Mouse (Mus musculus) intestine, embryonic 15.5 days (tissue): ENCODE measurements around the gene Yap1. TPM values are rescaled to one million over a fixed set of nuclear protein-coding genes. Genes with fewer than 3 reads are reported as not detected.
A peak's percentile ranks its signal among the peaks of the same experiment; 100 is the strongest.

ENCODE experiments used
- ATAC-seq: fragments of 200-750 bp; cut with Nextera tagmentation; 2 replicates; pipeline ENCODE4 v1.8.0; 2017; ENCODE audit warnings: moderate TSS enrichment, moderate library complexity
- H3K27ac ChIP-seq: fragments of 300-500 bp; sonication (generic); 2 replicates; pipeline ENCODE4 v1.5.1; 2015; ENCODE audit warnings: mild to moderate bottlenecking, inconsistent platforms
- H3K27me3 ChIP-seq: fragments of 300-500 bp; sonication (generic); replicated peaks from 2 replicates; pipeline ENCODE4 v1.6.1; 2015; ENCODE audit warnings: inconsistent platforms
- H3K36me3 ChIP-seq: fragments of 300-500 bp; sonication (generic); 2 replicates; pipeline ENCODE4 v1.6.1; 2015; ENCODE audit warnings: inconsistent platforms
- H3K4me1 ChIP-seq: fragments of 300-500 bp; sonication (generic); replicated peaks from 2 replicates; pipeline ENCODE4 v1.6.1; 2015; ENCODE audit warnings: inconsistent platforms
- H3K4me2 ChIP-seq: fragments of 300-500 bp; sonication (generic); replicated peaks from 2 replicates; pipeline ENCODE4 v1.6.1; 2015; ENCODE audit warnings: mild to moderate bottlenecking, inconsistent platforms
- H3K4me3 ChIP-seq: fragments of 300-500 bp; sonication (generic); replicated peaks from 2 replicates; pipeline ENCODE4 v1.5.1; 2015; ENCODE audit warnings: inconsistent platforms
- H3K9ac ChIP-seq: fragments of 300-500 bp; sonication (generic); 2 replicates; pipeline ENCODE4 v1.6.1; 2015; ENCODE audit warnings: inconsistent platforms
- H3K9me3 ChIP-seq: fragments of 300-500 bp; sonication (generic); 2 replicates; pipeline ENCODE4 v1.6.1; 2016; ENCODE audit warnings: inconsistent platforms
- WGBS: fragments of 180-500 bp; shearing (Covaris S2); methylation state at CpG from one replicate; pipeline ENCODE4 v1.1.7; 2015; 5-methylcytosine and 5-hydroxymethylcytosine counted together
- polyA plus RNA-seq: library from polyadenylated mRNA; unstranded; fragments of >200 nt; fragmentation: Nextera tagmentation; extraction: Ambion mirVana; gene quantifications from 2 replicates; pipeline ENCODE4 v1.2.1, GENCODE M21; 2015

Yap1 gene
- polyA plus RNA-seq, 1 experiment from 2014 or later, result 25.3 TPM

DNA sequence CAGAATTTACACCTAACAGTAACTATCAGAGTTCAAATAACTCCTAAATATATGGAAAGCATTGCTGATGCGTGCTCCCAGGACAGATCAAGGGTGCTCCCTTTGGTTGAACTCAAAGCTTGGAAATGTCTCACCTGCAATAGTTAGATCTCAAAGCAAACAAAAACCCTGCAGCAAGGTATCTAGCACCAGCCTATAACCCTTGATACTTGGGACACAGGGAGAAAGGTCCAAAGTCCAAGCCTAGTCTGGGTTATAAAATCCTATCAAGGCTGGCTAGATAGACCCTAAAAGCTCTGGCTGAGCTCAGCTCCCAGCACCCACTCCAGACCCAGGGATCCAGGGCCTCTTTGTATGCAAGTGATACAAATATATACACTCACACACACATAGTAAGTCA lies 36.4 kb downstream of the Yap1 start:
- Histone ChIP-seq H3K4me3 (no peak overlapping the region), H3K9me3 (no peaks in the 10 kb centered on the region), H3K27ac (peak overlapping the region; percentile 60; the same call in 1 of the 2 replicates), H3K9ac (no peak overlapping the region), H3K4me2 (no peak overlapping the region), H3K27me3 (no peaks in the 10 kb centered on the region), H3K4me1 (peaks cover 8% of the 10 kb centered on the region), H3K36me3 (peaks cover 3% of the 10 kb centered on the region; the same call in 1 of the 2 replicates)
- WGBS, result 53% methylated on average over 1 of the region's 1 CpGs
- peak; percentile 92 for ATAC-seq

DNA sequence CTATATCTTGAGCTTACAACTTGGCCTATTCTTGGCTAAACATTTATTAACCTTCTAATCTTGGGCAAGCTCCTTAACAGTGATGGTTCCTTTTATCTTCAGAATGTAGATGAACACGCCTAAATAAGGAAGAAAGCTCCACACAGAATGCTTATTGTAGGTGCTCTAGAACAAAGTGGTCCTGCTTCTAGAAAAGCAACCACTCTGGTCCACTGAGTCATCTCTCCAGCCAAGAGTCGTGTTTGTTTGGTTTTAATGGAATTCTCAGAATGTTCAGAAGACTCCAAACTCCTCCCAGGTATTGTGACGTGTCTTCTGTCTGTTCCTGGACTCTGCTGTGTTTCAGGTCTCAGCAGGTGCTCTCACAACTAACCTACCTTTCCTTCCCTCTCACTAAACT lies 38.8 kb downstream of the Yap1 start:
- H3K4me1 ChIP-seq, result peaks cover 19% of the 10 kb centered on the region
- 53% methylated on average over 3 of the region's 3 CpGs for WGBS
- H3K9ac ChIP-seq, result no peak overlapping the region
- no peak overlapping the region for H3K27ac ChIP-seq
- no peak overlapping the region for H3K4me3 ChIP-seq
- H3K36me3 ChIP-seq, result no peaks in the 10 kb centered on the region; the same call in 1 of the 2 replicates
- H3K9me3 ChIP-seq, result no peaks in the 10 kb centered on the region
- no peak overlapping the region for H3K4me2 ChIP-seq
- 0 out of 2 replicates have a peak, but pooled peaks have one; percentile 3 for ATAC-seq
- H3K27me3 ChIP-seq, result no peaks in the 10 kb centered on the region

GRCm38 (mm10) chr9:7963867-7964266 lies 40.5 kb downstream of the Yap1 start:
- Histone ChIP-seq H3K36me3 (no peaks in the 10 kb centered on the region; the same call in 1 of the 2 replicates), H3K4me3 (no peak overlapping the region), H3K27ac (no peak overlapping the region), H3K27me3 (no peaks in the 10 kb centered on the region), H3K4me1 (peaks cover 23% of the 10 kb centered on the region), H3K9ac (no peak overlapping the region), H3K4me2 (no peak overlapping the region), H3K9me3 (no peaks in the 10 kb centered on the region)
- ATAC-seq, result no peak
- 65% methylated on average over 2 of the region's 2 CpGs for WGBS

GRCm38 (mm10) chr9:7962915-7963314 lies 41.5 kb downstream of the Yap1 start:
- Histone ChIP-seq H3K9ac (no peak overlapping the region), H3K9me3 (no peaks in the 10 kb centered on the region), H3K4me2 (no peak overlapping the region), H3K27ac (no peak overlapping the region), H3K4me1 (peaks cover 23% of the 10 kb centered on the region), H3K36me3 (no peaks in the 10 kb centered on the region; the same call in 1 of the 2 replicates), H3K4me3 (no peak overlapping the region), H3K27me3 (no peaks in the 10 kb centered on the region)
- ATAC-seq, result no peak
- WGBS, result 75% methylated on average over 7 of the region's 7 CpGs

DNA sequence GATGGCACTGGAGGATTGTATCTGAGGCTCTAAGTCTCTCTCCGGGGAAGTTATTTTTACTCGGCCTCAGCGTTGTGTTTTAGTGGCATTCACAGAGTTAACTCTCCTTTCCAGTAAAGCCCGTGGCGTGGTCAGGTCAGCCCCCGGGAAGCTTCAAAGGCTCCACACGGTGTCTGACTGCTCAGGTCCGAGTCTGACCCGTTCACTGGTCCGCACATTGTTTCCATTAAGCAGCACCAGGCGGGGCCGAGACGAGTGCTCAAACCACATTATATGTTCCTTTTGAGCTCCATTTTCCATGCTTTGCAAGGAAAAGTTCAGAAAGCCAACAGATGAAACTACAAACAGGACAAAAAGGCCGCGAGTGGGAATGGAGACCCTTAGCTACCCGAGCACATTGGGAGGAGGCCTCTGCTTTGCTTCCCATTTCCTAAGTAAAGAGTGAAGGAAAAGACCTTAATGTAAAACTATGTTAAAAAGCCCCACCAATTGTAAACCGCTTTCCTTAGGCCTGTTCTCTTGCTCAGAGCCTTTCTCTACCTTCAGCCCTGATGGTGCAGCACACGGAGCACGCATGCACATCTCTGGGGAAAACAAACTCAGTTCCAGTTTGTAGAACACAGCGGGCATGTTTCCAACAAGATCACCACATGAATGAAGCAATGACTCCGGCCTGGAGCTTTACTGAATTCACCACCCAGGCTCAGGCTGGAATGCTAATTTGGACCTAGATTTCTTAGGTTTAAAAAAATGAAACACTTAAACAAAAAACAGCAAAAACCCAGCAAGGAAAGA lies 42.8 kb downstream of the Yap1 start:
- H3K4me3 ChIP-seq, result no peak overlapping the region
- no peaks in the 10 kb centered on the region; the same call in 1 of the 2 replicates for H3K36me3 ChIP-seq
- H3K27ac ChIP-seq, result peak overlapping the region; percentile 68; the same call in 1 of the 2 replicates
- H3K4me2 ChIP-seq, result no peak overlapping the region; the same call in 1 of the 2 replicates
- WGBS, result 35% methylated on average over 21 of the region's 21 CpGs
- H3K9ac ChIP-seq, result no peak overlapping the region
- H3K4me1 ChIP-seq, result peaks cover 23% of the 10 kb centered on the region
- no peak for ATAC-seq
- no peaks in the 10 kb centered on the region for H3K27me3 ChIP-seq
- no peaks in the 10 kb centered on the region for H3K9me3 ChIP-seq

DNA sequence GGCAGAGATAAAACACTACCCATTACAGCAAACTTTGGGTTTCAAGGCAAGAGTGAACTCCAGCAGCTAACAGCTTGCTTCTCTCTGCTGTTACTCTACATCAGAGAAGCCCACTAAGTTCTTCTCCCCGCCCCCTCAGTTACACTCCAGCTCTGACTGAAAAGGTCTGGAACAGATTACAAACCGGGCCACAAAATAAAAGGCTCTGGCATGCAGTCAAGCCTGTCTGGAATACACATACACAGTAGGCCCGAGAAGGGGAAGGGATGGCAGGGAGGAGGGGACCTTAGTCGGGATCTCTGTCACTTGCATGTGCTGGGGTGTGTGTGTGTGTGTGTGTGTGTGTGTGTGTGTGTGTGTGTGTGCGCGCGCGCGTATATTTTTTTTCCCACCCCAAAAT lies 44.0 kb downstream of the Yap1 start:
- Histone ChIP-seq H3K4me2 (no peak overlapping the region), H3K27me3 (no peaks in the 10 kb centered on the region), H3K9me3 (no peaks in the 10 kb centered on the region), H3K27ac (peak overlapping the region; percentile 68), H3K4me3 (no peak overlapping the region), H3K36me3 (0 out of 2 replicates have a peak, but pooled peaks cover 2% of the 10 kb centered on the region), H3K4me1 (peaks cover 18% of the 10 kb centered on the region), H3K9ac (no peak overlapping the region)
- peak; percentile 80 for ATAC-seq
- whole genome bisulfite sequencing, result 43% methylated on average over 9 of the region's 9 CpGs

DNA sequence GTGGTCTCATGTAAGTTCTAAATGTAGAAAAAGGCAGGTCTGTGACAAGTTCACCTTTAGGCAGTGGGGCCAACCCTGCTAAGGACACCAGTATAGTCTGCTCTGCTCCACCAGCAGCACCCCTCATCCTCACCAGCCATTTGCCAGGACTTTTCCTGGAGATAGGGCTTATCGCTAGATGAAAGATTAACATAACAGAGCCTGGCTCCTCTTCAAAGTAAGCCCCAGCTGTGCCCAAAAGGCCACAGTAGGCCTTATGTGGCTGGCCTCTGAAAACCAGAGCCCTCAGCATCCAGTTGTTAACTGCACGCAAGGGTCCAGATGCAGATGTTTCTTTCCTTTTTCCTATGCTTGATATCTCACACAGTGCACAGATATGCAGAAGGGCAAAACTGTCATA lies 45.1 kb downstream of the Yap1 start:
- no peak overlapping the region for H3K4me3 ChIP-seq
- no peaks in the 10 kb centered on the region for H3K27me3 ChIP-seq
- no peak overlapping the region for H3K9ac ChIP-seq
- H3K4me1 ChIP-seq, result peaks cover 16% of the 10 kb centered on the region
- no peak for ATAC-seq
- WGBS, result 84% methylated on average over 2 of the region's 2 CpGs
- H3K4me2 ChIP-seq, result no peak overlapping the region
- H3K36me3 ChIP-seq, result peaks cover 6% of the 10 kb centered on the region; the same call in 1 of the 2 replicates
- no peaks in the 10 kb centered on the region for H3K9me3 ChIP-seq
- H3K27ac ChIP-seq, result no peak overlapping the region

GRCm38 (mm10) chr9:7958025-7958593 lies 46.3 kb downstream of the Yap1 start:
- 72% methylated on average over 7 of the region's 7 CpGs for WGBS
- Histone ChIP-seq H3K27me3 (no peaks in the 10 kb centered on the region), H3K4me2 (no peak overlapping the region), H3K4me1 (peaks cover 16% of the 10 kb centered on the region), H3K36me3 (peaks cover 6% of the 10 kb centered on the region; the same call in 1 of the 2 replicates), H3K9ac (no peak overlapping the region), H3K4me3 (no peak overlapping the region), H3K27ac (no peak overlapping the region), H3K9me3 (no peaks in the 10 kb centered on the region)
- no peak for ATAC-seq

DNA sequence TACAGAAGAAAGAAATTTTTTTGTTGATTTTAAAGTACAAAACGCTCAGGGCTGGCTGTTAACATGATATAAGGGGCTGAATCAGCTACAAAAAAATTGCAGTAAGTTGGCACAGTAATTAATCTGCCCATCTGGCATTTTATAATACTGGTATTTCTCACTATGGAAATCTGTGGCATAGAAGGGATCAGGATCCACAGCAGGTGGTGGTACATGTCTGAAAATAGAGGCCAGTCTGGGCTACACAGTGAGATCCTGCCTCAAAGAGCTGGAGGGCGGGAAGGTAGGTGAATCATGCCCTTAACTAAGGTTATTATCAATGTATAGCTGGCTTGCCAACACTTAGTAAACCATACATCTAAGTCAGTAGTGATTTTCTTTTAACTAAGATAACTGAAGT lies 47.0 kb downstream of the Yap1 start:
- Histone ChIP-seq H3K4me2 (no peak overlapping the region), H3K27ac (no peak overlapping the region), H3K36me3 (peaks cover 13% of the 10 kb centered on the region), H3K9me3 (no peaks in the 10 kb centered on the region), H3K9ac (no peak overlapping the region), H3K4me3 (no peak overlapping the region), H3K4me1 (peaks cover 16% of the 10 kb centered on the region), H3K27me3 (no peaks in the 10 kb centered on the region)
- WGBS, result 80% methylated on average over 2 of the region's 2 CpGs
- ATAC-seq, result no peak

- Histone ChIP-seq H3K4me3 (no peak overlapping the region), H3K4me1 (peaks cover 8% of the 10 kb centered on the region), H3K9ac (no peak overlapping the region), H3K27me3 (no peaks in the 10 kb centered on the region), H3K9me3 (no peaks in the 10 kb centered on the region), H3K36me3 (peaks cover 14% of the 10 kb centered on the region), H3K4me2 (no peak overlapping the region), H3K27ac (no peak overlapping the region)
- no peak for ATAC-seq
- 90% methylated on average over 8 of the region's 8 CpGs for WGBS
Observed at GRCm38 (mm10) chr9:7956400-7956799, 48.0 kb downstream of the Yap1 start.

- no peaks in the 10 kb centered on the region for H3K9me3 ChIP-seq
- no peaks in the 10 kb centered on the region for H3K27me3 ChIP-seq
- no peak overlapping the region for H3K9ac ChIP-seq
- H3K36me3 ChIP-seq, result peaks cover 28% of the 10 kb centered on the region
- no peaks in the 10 kb centered on the region for H3K4me1 ChIP-seq
- no peak overlapping the region for H3K4me2 ChIP-seq
- 91% methylated on average over 5 of the region's 5 CpGs for WGBS
- no peak overlapping the region for H3K27ac ChIP-seq
- no peak overlapping the region for H3K4me3 ChIP-seq
- ATAC-seq, result no peak
Observed at GRCm38 (mm10) chr9:7952886-7953285, 51.5 kb downstream of the Yap1 start.

GRCm38 (mm10) chr9:7950211-7950644 lies 54.2 kb downstream of the Yap1 start:
- no peak overlapping the region for H3K27ac ChIP-seq
- 80% methylated on average over 7 of the region's 7 CpGs for WGBS
- no peaks in the 10 kb centered on the region for H3K4me1 ChIP-seq
- ATAC-seq, result no peak
- H3K27me3 ChIP-seq, result no peaks in the 10 kb centered on the region
- H3K9ac ChIP-seq, result no peak overlapping the region
- no peaks in the 10 kb centered on the region for H3K9me3 ChIP-seq
- H3K4me3 ChIP-seq, result no peak overlapping the region
- H3K36me3 ChIP-seq, result peaks cover 33% of the 10 kb centered on the region
- no peak overlapping the region for H3K4me2 ChIP-seq
